Mouse (Mus musculus) adrenal gland, postnatal 10 days (tissue): ENCODE measurements around the gene Pakap. TPM values are rescaled to one million over a fixed set of nuclear protein-coding genes. Genes with fewer than 3 reads are reported as not detected.

Experiments used
- DNase-seq: peaks from one replicate; pipeline ENCODE4 v3.0.0; 2021; ENCODE audit warnings: mixed read lengths
- total RNA-seq, 2 experiments: library from RNA; stranded (reverse); gene quantifications; 2 replicates each; pipeline ENCODE4 v1.2.3; 2021

Gene Pakap
- total RNA-seq, 2 experiments from 2014 or later: 41.1 to 45.9 TPM

DNA sequence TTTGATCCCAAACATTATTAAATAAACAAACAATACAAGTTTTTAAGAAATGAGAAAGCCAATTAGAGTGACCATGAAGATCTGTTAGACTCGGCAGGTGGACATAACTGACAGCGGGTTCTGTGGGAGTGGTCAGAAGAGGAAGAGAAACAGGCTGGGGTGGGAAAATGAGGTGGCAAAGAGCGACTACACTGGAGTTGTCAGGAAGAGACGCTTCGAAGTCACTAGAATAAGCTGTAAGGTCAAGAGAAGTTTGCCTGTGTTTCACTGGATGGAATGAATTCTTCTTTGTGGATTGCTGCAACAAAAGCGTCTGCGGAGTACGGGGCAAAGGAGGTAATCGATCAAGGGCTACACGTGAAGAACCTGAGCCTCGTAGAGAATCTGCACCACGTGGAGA is 109.9 kb downstream of the Pakap start:
- DNase-seq: no peak

DNA sequence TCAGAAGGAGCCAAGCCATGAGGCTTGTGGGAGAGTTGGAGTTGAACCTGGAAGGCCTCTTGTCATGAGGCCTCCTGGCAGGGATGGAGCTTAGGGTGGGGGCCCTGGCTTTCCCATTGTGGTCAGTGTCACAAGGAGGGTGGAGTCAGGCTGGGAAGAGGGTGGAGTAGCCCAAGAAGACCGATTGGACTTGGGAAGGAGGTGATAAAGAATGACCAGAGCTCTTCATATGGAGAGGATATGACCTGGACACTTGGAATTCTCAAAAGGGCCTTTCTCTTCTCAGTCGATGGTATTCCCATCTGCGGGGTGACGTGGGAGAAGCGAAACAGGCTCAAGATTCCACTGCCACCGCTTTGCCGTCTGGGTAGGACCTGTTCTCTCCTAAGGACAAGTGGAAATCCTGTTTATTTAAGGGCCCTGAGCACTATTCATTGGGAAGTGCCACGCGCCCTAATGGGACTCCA is 111.0 kb downstream of the Pakap start:
- DNase-seq: no peak

DNA sequence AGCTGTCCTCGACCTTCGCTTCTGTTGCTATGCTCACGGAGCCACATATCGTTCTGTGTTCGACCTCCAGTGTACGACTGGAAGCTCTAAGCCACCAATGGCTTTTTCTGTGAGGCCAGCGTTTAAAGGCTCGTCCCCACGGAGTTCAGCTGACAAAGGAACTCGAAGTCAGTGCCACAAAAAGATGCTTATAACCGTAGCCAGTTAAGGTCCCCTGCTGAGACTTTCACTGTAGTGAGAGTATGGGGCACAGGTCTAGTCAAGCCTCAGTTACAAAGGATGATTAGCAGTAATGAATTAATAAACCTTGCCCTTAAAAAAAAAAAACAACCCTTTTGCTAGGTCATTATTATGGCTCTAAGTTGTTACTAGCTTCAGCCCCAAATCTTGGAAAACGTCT is 112.2 kb downstream of the Pakap start:
- DNase-seq: no peak

DNA sequence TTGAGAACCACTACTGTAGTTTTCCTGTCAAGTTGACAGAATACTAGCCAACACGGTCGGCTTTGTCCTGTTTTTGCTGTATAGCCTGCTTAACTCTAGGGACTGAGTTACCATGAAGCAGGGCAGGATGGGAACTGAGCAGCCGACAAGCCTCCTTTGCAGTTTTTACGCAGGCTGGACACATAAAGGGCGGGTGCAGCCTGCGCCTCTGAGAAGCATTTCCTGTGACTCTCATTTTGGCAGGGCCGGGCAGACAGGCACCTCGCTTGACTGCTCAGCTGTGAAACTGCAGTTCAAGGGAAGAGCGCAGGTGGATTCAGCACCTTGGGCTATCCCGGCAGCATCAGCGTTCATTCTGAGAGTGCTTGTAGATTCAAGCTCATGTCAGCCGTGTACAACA is 113.5 kb downstream of the Pakap start:
- DNase-seq: peak; percentile 20

DNA sequence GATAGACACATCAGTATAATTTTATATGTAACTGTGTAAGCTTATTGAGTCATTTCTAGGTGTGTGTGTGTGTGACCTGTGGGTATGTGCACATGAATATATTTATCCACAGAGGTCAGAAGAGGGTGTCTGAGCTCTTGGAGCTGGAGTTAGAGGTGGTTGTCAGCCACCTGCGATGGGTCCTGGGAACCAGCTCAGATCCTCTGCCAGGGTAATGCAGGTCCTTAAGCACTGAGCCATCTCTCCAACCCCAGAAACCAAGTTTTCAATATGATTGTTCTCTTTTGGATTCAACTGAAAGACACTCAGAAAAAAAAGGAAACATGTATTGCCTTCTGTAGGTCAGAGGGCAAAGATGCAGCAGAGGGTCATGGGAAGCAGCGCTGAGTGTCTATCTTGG is 114.4 kb downstream of the Pakap start:
- no peak for DNase-seq

DNA sequence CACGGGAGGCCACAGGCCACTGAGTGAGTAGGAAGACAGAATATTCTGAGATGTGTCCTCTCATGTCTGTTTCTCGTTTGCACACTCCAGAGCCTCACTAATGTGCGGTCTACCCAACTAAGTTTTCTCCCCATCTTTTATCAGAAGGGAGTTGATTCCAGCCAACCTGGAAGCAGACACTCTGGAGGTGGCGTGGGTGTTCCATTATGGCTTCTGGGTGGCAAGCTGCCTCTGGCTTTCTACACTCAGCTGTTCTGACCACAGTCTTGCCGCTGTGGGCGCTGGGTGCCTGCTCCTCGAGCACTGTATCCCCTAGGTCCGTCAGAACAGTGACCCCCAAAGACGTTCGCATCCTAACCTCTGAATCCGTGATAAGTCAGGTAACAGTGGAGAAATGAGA is 115.0 kb downstream of the Pakap start:
- DNase-seq: no peak

DNA sequence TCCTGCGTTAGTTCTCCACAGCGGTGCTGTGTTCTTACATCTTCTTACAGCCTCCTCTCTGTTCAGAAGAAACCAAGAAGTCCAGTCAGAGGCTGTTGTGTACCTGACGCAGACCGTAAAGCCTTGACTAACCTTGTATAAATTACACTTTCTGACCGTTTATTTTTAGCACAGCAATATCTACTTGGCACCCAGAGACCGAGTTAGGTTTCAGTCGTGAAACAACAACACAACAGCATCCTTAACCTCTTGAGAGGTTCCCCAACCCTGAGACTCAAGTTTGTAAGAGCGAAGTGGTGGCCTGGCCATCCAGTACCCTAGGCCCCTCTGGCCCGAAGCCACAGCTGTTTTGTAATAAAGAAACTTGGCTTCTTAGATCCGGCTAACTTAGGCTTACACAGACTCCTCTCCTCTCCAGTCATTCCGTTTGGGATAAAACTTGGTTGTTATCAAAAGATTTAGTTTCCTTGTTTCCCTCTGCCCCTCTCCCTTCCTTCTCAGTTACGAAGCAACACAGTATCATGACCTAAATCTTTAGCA is 116.8 kb downstream of the Pakap start:
- DNase-seq: no peak

DNA sequence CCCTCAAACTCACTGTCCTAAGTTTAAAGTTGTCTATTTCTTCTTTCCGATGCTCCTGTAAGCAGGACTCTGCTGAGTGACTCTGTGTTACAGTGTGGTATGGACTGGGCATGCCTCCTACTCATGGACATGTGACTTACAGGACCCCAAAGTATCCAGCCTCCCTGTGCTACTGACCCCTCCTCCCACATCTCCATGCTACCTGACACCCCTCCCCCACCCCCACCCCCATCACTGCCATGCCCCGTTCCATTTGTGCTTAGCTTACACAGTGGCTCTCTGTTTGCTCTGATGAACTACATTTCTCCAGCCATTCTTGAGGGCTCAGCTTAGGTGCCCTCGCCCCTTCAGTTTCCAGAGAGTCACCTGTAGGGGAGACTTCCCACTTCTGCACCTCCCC is 118.8 kb downstream of the Pakap start:
- no peak for DNase-seq

DNA sequence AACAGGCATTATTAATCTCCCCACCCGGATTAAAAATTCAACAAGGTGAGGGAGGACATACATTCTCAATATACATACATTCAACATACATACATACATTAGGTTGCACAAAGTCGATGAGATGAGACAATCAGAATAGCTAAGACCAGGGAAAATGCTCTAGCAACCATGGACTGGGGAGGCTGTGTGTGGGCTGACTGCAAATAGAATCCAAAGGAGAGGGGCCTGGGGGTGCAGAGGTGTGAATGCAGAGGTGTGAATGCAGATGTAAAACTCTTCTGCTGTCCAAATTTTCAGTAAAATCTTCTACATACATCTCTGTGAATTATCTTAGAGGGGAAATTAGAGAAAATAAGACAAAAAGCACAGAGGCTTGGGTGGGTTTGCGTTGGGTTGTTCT is 119.6 kb downstream of the Pakap start:
- DNase-seq: no peak

DNA sequence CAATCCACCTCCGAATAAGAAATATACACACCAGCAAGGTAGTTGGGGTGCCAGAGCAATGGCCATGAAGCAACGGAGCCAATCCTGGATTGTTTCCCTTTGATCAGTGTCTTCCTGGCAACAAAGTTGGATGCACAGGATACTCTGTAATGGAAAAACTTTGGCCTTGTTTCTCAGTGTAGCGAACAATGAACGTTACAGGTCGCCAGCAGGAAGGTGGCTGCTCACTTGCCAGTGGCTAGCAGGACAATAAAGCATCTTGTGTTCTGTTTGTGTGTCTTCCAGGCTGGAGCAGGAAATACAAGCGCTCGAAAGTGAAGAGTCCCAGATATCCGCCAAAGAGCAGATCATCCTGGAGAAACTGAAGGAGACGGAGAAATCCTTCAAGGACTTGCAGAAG is 120.2 kb downstream of the Pakap start:
- DNase-seq: no peak

DNA sequence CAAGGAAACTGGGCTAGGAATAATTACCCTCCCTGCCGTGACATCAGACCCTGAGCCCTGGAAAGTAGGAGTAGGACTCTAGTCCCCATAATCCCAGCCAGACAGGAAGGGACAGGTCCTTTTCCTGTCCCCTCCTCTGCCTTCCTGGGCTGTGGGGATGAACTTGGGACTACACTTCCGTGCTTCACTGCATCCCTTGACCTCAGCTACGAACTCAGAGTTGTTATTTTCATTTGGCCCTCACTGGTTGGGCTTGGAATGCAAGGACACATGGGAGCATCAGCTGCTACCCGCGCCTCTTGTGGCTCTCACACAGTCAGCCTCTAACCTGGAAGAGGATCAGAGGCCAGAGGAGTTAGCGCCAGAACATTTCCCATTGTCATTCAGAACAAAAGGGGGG is 122.0 kb downstream of the Pakap start:
- DNase-seq: no peak

DNA sequence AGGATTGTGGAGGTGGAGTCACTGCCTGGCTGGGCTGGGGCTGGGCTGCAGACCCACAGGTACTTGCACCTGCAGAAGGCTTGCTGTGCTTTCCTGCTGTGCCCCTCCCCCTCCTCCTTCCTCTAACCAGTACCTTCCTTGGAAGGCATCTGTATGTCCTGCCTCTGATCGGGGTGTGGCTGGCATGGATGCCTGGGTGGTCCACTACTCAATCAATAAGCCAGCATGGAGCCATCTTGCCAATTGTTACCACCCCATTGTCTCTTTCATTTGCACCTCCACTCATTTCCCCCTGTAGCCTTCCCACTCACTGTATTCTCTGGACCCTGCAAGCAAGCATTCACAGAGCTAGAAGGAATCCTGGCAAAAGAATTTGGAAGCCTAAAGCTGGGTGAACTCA is 122.8 kb downstream of the Pakap start:
- DNase-seq: no peak

DNA sequence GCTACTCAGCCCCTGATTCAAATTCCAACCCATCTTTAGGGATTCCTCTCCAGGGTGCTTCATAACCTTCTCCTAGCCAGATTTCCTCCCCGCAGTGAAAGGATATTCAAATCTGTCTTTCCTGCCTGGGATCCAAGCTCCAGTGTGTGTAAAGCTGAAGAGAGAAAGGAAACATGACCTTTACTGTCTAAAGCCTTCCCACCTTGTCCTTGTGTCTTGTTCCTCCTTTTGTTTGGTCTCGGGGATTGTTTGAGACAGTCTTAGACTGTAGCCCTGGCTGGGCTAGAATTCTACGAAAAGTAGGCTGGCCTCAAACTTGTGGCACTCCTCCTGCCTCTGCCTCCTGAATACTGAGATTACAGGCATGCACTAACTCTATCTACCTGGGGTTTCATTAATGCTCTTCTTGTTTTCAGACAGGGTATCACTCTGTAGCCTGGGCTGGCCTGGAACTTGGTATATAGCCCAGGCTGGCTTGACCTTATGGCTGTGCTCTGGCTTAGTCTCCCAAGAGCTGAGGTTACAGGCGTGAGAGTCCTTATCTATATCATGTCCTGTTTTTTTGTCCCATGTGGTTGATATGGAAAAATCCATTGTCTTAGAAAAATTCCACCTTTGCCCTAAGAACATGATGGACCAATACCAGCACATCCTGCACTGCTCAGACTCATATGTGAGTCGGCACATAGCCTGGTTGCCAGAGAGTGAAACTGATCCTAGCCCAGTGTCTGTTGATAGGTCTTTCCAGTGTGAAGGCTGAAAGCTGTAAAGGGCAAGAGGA is 126.6 kb downstream of the Pakap start:
- no peak for DNase-seq

DNA sequence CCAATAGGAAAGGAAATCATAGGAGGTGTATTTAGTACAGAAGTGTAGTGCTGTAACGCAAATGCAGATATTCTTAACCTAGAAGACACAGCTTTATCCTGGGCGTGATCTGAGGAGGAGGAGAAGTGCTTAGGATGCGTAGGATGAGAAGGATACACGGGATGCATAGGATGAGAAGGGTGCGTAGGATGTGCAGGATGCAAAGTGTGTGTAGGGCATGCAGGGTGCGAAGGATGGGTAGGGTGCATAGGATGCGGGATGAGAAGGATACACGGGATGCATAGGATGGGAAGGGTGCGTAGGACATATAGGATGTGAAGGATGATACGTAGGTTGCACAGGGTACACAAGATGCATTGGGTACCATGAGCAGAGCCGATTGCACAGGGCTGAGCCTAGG is 129.0 kb downstream of the Pakap start:
- DNase-seq: no peak

DNA sequence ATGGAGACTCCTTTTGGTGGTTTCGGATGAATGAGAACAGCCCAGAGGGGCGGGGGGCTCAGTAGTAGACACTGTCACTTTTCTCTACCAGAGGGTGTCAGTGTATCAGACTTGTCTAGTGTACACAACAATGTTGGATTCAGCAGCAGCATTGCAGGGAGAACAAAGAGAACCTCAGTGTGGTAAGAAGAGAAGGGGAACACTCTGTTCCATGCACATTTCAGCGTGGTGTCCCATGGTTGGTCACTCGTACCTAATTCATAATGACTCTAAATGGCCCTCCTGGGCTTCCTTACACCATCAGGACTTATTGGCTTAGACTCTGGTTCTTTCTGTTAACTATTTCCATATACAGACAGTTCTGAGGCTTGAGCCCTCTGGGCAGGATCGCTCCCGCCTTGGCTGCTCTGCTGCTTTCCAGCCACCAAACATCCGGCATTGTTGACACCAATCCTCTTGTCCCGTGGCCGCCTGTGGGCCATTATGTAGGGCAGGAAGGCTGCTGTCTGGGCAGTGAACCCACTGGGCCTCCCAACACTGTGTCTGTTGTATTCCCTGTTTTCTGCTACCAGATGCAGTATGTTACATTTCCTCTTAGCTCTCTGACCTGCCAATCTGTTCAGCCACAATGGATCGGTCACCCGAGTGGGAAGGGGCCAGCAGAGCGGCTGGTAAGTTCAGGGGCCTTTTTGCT is 130.1 kb downstream of the Pakap start:
- DNase-seq: no peak

DNA sequence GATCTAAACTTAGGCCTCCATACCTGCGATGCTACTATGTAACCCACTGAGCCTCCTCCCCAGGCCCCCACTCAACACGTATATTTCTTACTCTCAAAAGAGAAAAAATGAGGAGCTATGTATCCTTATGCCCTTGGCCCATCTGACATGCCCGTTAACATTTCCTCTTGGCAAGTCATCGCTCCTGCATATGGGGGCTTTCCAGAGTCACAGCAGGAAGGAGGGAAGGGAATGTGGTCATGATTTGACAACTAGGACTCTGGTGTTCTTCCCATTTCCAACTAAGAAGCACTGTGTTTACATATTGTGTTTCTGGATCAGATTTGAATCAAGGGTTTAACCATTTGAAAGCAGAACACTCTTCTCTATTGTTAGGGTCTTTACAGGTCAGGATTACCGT is 133.6 kb downstream of the Pakap start:
- DNase-seq: no peak

DNA sequence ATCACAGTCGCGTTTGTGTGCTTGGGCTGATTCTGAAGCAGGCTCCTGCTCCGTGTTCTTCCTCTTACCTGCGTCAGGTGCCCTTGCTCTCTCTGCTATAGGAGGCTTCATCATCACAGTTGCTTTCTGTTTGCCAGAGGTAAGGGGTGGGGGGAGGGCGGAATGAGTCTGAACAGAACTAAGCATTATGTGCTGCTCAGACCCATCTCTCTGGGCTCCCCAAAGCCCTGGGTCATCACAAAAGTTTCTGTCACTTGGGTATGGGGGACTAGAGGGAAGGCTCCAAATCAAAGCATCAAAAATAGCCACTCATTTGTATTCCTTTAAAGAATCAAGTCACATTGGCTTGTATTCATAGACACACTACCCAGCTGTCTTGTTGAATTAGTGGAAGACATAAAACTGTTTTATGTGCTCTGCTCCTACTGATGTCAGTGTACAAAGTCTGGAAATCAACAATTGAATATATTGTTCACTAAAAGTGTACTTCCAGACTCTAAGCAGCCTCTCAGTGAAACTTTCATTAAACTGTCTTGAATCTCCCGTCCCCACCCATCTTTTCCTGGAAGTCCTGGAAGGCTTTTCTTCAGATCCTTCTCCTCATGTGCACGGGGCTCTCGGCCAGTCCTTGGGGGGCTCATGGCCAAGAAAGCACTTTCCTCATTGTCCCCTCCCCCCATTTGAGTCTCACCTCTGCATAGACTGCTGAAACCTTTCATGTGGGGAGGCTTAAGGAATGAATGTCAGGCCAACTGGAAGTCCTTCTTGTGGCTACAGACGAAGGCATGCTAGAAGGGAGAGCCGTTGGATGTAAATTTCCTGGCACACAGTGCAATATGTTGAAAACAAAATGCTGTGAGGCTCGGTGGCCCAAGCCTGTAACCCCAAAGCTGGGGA is 135.8 kb downstream of the Pakap start:
- DNase-seq: no peak

DNA sequence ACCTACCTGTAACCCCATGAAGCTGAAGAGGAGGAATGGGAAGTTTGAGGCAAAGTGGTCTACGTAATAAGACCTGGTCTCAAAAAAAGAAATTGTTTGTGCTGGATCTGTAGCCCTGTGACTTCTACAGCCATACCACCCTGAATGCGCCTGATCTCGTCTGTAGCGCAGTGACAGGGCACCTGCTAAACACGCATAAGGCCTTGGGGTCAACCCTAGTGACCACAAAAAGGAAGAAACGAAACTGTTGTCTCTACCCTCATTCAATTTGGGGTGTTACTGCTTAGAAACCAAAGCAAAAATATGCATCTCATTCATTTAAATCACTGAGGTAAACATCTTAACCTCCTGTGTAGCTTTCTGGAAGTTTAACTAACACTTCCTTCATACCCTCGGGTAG is 136.6 kb downstream of the Pakap start:
- no peak for DNase-seq

DNA sequence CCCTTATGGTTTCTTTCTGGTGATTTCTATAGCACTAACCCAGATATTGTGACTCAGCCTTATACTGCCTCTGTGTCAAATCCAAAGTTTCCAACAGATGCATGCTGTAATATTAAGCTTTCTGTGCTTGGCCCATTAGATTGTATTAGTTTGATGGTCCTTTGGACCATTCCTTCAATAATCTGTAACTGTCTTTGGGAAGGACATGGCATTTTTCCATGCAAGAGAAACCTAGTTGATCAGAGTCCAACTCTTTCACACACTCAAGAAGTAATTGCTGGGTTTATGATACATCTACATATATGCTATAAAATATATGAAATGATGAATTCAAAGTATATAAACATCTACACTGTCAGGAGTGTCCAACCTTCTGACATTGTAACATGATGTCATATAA is 147.9 kb downstream of the Pakap start:
- DNase-seq: no peak

DNA sequence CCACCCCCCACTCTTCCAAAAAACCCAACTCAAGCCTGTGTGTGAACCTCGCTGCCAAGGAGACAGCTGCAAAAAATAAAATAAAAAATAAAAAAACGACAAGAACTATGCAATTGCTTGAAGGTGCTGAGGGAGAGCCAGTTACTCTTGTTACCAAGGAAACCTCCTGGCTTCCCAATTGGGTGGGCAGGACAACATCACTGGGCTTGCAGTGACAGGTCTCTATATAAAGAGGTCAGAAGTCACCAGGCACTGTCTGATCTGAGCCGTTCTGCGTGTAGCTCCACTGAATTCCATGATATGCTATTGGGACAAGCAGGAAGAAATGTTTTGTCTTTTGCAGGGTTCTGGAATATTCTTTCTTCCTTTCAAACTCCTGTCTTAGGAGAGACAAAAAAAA is 148.8 kb downstream of the Pakap start:
- no peak for DNase-seq

DNA sequence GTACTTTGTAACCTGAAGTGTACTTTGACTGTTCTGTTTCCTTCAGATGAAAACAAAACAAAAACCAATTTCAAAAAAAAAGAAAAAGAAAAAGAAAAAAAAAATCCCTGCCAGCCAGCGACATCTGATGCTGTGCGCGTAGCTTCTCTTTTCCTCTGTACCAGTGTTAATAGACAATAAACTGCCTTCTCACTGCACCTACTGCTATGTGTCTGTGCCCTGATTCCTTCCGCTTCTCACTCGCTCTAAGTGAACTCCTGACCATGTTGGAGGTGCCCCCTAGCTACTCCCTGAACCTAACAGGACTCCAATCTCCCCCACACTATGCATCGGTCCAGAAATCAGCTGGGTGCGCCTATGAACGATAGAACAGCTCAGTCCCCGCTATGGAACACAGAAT is 149.4 kb downstream of the Pakap start, which contains the start of gene Akap2:
Gene Akap2, plus strand, starts transcription at position 304 of the 400 bp plus-strand sequence.
- no peak for DNase-seq

DNA sequence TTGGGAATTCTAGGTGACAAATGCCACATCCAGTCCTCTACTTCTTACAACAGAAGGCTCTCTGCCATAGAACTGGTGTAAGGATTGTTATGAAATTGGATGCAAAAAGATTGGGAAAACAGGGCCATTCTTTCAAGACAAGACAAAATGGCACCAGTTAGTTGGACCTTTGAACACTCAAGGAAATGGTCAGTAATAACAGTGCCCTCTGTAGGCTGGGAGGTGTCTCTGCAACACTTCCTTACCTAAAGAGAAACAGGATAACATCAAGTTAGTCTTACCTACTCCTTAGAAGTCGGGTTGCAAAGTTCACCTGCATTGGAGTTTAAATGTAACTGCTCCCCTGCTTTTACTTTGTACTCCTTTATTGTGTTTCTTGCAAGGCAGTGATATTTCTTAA is 151.4 kb downstream of the Pakap start:
- DNase-seq: no peak
